Mouse (Mus musculus): ENCODE results near the gene Xdh. TPM values are rescaled to one million over a fixed set of nuclear protein-coding genes. Genes with fewer than 3 reads are reported as not detected.

Gene Xdh
- polyA plus RNA-seq, 1 experiment from 2014 or later, result 0.33 TPM

DNA sequence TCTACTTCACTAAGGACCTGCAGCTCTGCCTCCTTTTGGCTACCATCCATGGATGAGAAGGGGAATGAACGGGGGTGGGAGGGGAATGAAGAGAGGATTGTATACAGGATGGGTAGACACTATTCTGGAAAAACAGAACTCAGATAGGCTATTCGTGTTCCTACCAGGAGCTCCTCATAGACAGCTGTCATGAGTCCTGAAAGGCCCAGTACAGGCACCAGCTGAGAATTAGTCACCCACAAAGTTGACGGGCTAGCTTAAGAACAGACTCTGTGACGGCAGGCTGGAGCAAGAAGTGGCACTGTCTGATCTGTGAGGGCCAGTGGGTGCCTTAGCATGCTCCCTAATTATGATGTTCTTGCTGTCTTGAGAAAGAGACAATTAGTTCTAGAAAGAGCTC, 21.3 kb upstream of the Xdh start:
- Histone ChIP-seq H3K27ac (ENCODE audit: low read depth, low read length) (no peak overlapping the region), H3K4me1 (ENCODE audit: control insufficient read depth, insufficient read depth, low read length) (no peaks in the 10 kb centered on the region), H3K36me3 (ENCODE audit: control insufficient read depth, insufficient read depth, low read length) (no peaks in the 10 kb centered on the region), H3K4me3 (ENCODE audit: low read depth, low read length) (no peak overlapping the region), H3K4me2 (ENCODE audit: low read depth) (no peak overlapping the region), H3K9ac (ENCODE audit: low read length) (no peak overlapping the region), H3K9me3 (ENCODE audit: control insufficient read depth, low read length) (no peaks in the 10 kb centered on the region), H3K27me3 (ENCODE audit: control insufficient read depth, insufficient read depth, low read length) (no peaks in the 10 kb centered on the region)
- ATAC-seq (ENCODE audit: insufficient read depth, low FRiP score, low TSS enrichment) (no peak), DNase-seq (ENCODE audit: low spot score) (no peak)
- 85% methylated on average over 4 of the region's 4 CpGs for WGBS

DNA sequence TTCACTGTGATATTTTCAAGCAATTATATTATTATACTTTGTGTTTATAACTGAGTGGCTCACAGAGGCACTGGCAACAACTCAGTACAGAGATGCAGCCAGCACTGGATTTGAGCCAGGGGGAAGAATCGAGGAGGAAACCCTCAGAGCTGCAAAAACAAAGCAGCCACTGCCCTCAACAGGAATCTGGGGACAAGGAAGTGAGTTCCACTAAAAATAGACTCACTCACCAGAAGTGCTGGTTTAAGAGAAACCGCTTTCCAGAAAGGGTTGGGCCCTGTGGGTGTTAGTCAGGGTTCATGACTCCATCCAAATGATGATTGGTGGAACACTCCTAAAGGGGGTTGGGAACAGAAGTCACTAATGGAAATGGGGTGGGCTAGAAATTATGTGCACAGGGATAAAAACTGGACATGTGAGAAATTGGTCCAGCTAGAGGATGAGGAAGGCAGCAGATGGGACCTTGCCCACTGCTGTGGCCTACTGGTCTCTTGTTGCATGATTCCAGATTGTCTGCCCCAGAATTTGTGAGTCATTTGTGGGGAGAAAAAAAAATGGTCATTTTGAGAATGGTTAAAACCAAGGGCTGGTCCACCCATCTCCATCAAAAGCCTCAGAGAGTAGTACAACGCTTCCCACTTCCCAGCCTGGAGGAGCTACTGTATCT, 20.5 kb upstream of the Xdh start:
- WGBS, result 81% methylated on average over 3 of the region's 3 CpGs
- H3K9me3 ChIP-seq (ENCODE audit: control insufficient read depth, low read length), result no peaks in the 10 kb centered on the region
- H3K4me3 ChIP-seq (ENCODE audit: low read depth, low read length), result no peak overlapping the region
- no peak overlapping the region for H3K9ac ChIP-seq (ENCODE audit: low read length)
- DNase-seq (ENCODE audit: low spot score) (no peak), ATAC-seq (ENCODE audit: insufficient read depth, low FRiP score, low TSS enrichment) (no peak)
- no peaks in the 10 kb centered on the region for H3K4me1 ChIP-seq (ENCODE audit: control insufficient read depth, insufficient read depth, low read length)
- no peaks in the 10 kb centered on the region for H3K36me3 ChIP-seq (ENCODE audit: control insufficient read depth, insufficient read depth, low read length)
- H3K27me3 ChIP-seq (ENCODE audit: control insufficient read depth, insufficient read depth, low read length), result no peaks in the 10 kb centered on the region
- no peak overlapping the region for H3K27ac ChIP-seq (ENCODE audit: low read depth, low read length)
- no peak overlapping the region for H3K4me2 ChIP-seq (ENCODE audit: low read depth)

DNA sequence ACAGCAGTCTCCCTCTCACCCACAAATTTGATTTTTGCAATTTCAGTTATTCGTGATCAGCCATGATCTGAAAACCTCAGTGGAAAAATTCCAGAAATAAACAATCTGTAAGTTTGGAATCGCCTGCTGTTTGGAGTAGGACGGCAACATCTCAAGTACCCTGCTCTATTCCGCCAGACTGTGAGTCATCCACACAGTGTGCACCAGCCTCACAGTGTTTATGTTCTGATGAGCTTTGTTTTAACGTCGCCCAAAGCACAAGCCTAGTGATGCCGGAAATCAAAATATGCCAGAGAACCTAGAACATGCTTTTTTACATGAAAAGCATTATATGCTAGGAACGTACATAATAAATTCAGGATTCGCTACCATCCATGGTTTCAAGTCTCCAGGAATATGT, 14.9 kb upstream of the Xdh start:
- H3K27me3 ChIP-seq (ENCODE audit: control insufficient read depth, insufficient read depth, low read length), result no peaks in the 10 kb centered on the region
- DNase-seq (ENCODE audit: low spot score) (no peak), ATAC-seq (ENCODE audit: insufficient read depth, low FRiP score, low TSS enrichment) (no peak)
- H3K4me3 ChIP-seq (ENCODE audit: low read depth, low read length), result no peak overlapping the region
- H3K27ac ChIP-seq (ENCODE audit: low read depth, low read length), result no peak overlapping the region
- H3K9me3 ChIP-seq (ENCODE audit: control insufficient read depth, low read length), result no peaks in the 10 kb centered on the region
- no peaks in the 10 kb centered on the region for H3K36me3 ChIP-seq (ENCODE audit: control insufficient read depth, insufficient read depth, low read length)
- H3K4me2 ChIP-seq (ENCODE audit: low read depth), result no peak overlapping the region
- WGBS, result 90% methylated on average over 9 of the region's 9 CpGs
- no peak overlapping the region for H3K9ac ChIP-seq (ENCODE audit: low read length)
- no peaks in the 10 kb centered on the region for H3K4me1 ChIP-seq (ENCODE audit: control insufficient read depth, insufficient read depth, low read length)

DNA sequence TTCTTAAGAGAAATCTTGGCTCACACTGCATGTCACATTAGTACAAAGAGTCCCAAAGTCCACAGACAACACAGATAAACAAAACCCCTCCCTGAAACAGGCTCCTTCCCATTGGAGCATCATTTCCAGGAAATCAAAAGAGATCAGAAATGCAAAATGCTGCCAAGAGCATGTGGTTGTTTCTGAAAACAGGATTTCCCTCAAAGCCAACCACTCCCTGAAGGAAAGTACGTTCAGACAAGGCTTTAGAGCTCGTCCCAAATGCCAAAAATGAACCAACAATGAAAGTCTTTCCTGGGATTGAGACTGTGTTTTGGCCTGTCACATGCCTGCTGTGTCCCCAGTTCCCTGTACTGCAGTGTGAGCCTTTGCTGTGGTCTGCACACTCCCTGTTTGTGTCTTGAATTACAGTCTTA, 12.6 kb upstream of the Xdh start:
- 81% methylated on average over 2 of the region's 2 CpGs for WGBS
- no peaks in the 10 kb centered on the region for H3K27me3 ChIP-seq (ENCODE audit: control insufficient read depth, insufficient read depth, low read length)
- no peak for DNase-seq (ENCODE audit: low spot score)
- H3K4me2 ChIP-seq (ENCODE audit: low read depth), result no peak overlapping the region
- no peak overlapping the region for H3K4me3 ChIP-seq (ENCODE audit: low read depth, low read length)
- ATAC-seq (ENCODE audit: insufficient read depth, low FRiP score, low TSS enrichment), result no peak
- no peaks in the 10 kb centered on the region for H3K9me3 ChIP-seq (ENCODE audit: control insufficient read depth, low read length)
- no peak overlapping the region for H3K27ac ChIP-seq (ENCODE audit: low read depth, low read length)
- no peaks in the 10 kb centered on the region for H3K4me1 ChIP-seq (ENCODE audit: control insufficient read depth, insufficient read depth, low read length)
- H3K36me3 ChIP-seq (ENCODE audit: control insufficient read depth, insufficient read depth, low read length), result no peaks in the 10 kb centered on the region
- no peak overlapping the region for H3K9ac ChIP-seq (ENCODE audit: low read length)

DNA sequence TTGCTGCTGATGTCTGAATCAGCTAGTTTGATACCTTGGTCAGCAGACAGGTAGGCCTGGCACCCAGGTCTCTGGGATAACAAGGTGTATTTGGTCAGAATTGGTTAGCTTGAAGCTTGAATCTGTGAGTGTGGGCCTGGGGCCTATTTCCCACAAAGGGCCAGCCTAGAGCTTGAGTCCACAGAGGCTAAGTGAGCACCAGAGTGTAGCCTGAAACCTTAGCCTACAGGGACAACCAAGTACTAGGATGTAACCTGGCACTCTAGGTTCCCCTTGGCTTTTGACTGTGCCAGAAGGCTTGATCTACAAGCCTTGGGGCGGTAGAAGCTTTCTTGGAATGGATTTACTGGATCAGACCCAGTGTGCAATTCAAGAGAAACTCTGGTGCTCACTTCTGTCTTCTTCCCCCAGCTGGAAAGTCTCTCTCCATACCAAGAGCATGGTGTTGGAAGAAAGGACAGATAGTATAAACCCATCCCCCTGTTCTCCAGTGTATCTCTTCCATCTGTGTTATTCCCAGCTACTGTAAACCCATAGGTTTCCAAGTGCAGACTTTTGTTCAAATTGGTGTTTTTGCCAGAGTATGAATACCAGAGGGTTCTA, 11.9 kb upstream of the Xdh start:
- Histone ChIP-seq H3K4me3 (ENCODE audit: low read depth, low read length) (no peak overlapping the region), H3K4me1 (ENCODE audit: control insufficient read depth, insufficient read depth, low read length) (no peaks in the 10 kb centered on the region), H3K36me3 (ENCODE audit: control insufficient read depth, insufficient read depth, low read length) (no peaks in the 10 kb centered on the region), H3K4me2 (ENCODE audit: low read depth) (no peak overlapping the region), H3K27ac (ENCODE audit: low read depth, low read length) (no peak overlapping the region), H3K9ac (ENCODE audit: low read length) (no peak overlapping the region), H3K9me3 (ENCODE audit: control insufficient read depth, low read length) (no peaks in the 10 kb centered on the region), H3K27me3 (ENCODE audit: control insufficient read depth, insufficient read depth, low read length) (no peaks in the 10 kb centered on the region)
- 93% methylated on average over 1 of the region's 1 CpGs for WGBS
- no peak for ATAC-seq (ENCODE audit: insufficient read depth, low FRiP score, low TSS enrichment)
- DNase-seq (ENCODE audit: low spot score), result no peak

DNA sequence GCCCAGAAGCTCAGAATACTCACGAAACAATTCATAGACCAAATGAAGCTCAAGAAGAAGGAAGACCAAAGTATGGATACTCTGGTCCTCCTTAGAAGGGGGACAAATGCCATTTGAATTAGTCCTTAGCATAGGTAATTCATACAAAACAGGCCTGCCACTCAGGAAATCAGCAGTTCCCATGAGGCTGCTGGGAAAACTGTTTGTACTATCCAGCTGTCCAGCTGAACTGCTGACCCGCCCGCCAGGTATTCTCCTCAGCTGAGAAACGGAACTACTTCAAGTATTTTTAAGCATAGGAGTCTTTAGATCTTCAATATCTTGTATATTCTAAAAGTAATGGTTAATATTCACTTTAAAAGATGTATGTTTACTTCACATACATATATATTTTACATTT, 10.7 kb upstream of the Xdh start:
- Histone ChIP-seq H3K9me3 (ENCODE audit: control insufficient read depth, low read length) (no peaks in the 10 kb centered on the region), H3K4me1 (ENCODE audit: control insufficient read depth, insufficient read depth, low read length) (no peaks in the 10 kb centered on the region), H3K9ac (ENCODE audit: low read length) (no peak overlapping the region), H3K27me3 (ENCODE audit: control insufficient read depth, insufficient read depth, low read length) (no peaks in the 10 kb centered on the region), H3K4me3 (ENCODE audit: low read depth, low read length) (no peak overlapping the region), H3K36me3 (ENCODE audit: control insufficient read depth, insufficient read depth, low read length) (no peaks in the 10 kb centered on the region), H3K4me2 (ENCODE audit: low read depth) (no peak overlapping the region), H3K27ac (ENCODE audit: low read depth, low read length) (no peak overlapping the region)
- WGBS, result 80% methylated on average over 4 of the region's 4 CpGs
- ATAC-seq (ENCODE audit: insufficient read depth, low FRiP score, low TSS enrichment) (no peak), DNase-seq (ENCODE audit: low spot score) (no peak)

DNA sequence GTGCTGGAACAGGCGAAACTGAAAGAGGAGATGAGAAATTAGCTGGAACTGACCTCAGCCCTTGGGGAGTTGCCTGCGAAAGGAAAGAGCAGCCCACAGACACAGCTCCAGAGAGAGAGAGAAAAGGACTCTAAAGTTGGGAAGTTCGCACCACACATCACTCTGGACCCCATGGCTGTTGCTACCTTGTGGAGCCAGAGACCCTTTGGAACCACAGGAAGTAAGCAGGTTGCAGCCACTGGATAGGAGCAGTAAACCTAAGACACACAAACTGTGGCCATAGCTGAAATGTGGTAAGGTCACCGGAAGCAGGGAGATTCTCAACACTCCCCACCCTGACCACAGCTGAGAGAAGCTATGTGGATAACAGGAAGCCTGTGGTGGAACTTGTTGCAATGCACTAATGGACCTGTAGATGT, 2.1 kb upstream of the Xdh start:
- Histone ChIP-seq H3K36me3 (ENCODE audit: control insufficient read depth, insufficient read depth, low read length) (no peaks in the 10 kb centered on the region), H3K9me3 (ENCODE audit: control insufficient read depth, low read length) (no peaks in the 10 kb centered on the region), H3K27me3 (ENCODE audit: control insufficient read depth, insufficient read depth, low read length) (no peaks in the 10 kb centered on the region), H3K9ac (ENCODE audit: low read length) (no peak overlapping the region), H3K4me2 (ENCODE audit: low read depth) (no peak overlapping the region), H3K27ac (ENCODE audit: low read depth, low read length) (no peak overlapping the region), H3K4me3 (ENCODE audit: low read depth, low read length) (no peak overlapping the region), H3K4me1 (ENCODE audit: control insufficient read depth, insufficient read depth, low read length) (no peaks in the 10 kb centered on the region)
- 86% methylated on average over 4 of the region's 4 CpGs for WGBS
- DNase-seq (ENCODE audit: low spot score), result no peak
- ATAC-seq (ENCODE audit: insufficient read depth, low FRiP score, low TSS enrichment), result no peak

DNA sequence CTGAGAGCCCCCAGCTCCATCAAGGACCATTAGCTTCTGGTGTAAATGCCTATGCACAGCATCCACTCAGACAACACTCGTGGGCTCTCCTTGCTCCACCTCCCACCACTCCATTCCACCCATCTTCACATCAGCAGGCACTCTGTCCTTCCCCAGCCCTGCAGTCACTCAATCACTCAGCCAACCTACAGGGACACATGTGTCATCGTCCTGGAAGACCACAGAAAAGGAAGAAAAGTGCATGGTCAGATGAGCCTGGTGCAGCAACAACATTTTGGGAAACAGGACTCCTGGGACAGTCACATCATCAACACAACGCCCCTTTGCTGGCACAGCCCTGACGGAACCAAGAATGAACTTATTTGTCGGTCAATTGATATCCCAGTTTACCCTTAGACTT, 974 bp upstream of the Xdh start:
- no peaks in the 10 kb centered on the region for H3K36me3 ChIP-seq (ENCODE audit: control insufficient read depth, insufficient read depth, low read length)

DNA sequence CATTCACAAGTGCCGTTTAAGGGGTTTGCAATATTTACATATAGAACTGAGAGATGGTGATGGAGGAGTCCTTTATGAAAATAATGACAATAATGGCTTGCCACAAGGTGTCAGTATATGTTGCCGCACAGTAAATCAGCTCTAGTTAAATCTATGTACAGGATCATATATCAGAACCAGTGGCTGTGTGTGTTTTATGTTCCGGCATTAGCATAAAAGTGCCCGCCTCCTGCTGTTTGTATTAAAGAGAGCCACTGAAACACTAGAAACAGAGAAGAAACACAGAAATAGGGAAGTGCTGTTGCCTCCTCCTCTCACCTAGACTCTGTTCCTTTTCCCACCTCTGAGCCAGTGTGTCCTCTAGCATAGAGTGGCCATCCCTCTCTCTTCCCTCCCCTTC, 498 bp downstream of the Xdh start:
- Histone ChIP-seq H3K4me3 (ENCODE audit: low read depth, low read length) (no peak overlapping the region), H3K27ac (ENCODE audit: low read depth, low read length) (no peak overlapping the region), H3K36me3 (ENCODE audit: control insufficient read depth, insufficient read depth, low read length) (no peaks in the 10 kb centered on the region), H3K9ac (ENCODE audit: low read length) (no peak overlapping the region), H3K9me3 (ENCODE audit: control insufficient read depth, low read length) (no peaks in the 10 kb centered on the region), H3K27me3 (ENCODE audit: control insufficient read depth, insufficient read depth, low read length) (no peaks in the 10 kb centered on the region), H3K4me2 (ENCODE audit: low read depth) (no peak overlapping the region), H3K4me1 (ENCODE audit: control insufficient read depth, insufficient read depth, low read length) (no peaks in the 10 kb centered on the region)
- WGBS, result 88% methylated on average over 4 of the region's 4 CpGs
- no peak for ATAC-seq (ENCODE audit: insufficient read depth, low FRiP score, low TSS enrichment)
- DNase-seq (ENCODE audit: low spot score), result no peak

More for the DNA sequence above, 974 bp upstream of the Xdh start:
- H3K9ac ChIP-seq (ENCODE audit: low read length), result no peak overlapping the region
- H3K27me3 ChIP-seq (ENCODE audit: control insufficient read depth, insufficient read depth, low read length), result no peaks in the 10 kb centered on the region
- DNase-seq (ENCODE audit: low spot score) (no peak), ATAC-seq (ENCODE audit: insufficient read depth, low FRiP score, low TSS enrichment) (no peak)
- WGBS, result 84% methylated on average over 5 of the region's 5 CpGs
- H3K4me2 ChIP-seq (ENCODE audit: low read depth), result no peak overlapping the region
- no peak overlapping the region for H3K4me3 ChIP-seq (ENCODE audit: low read depth, low read length)
- no peak overlapping the region for H3K27ac ChIP-seq (ENCODE audit: low read depth, low read length)
- H3K9me3 ChIP-seq (ENCODE audit: control insufficient read depth, low read length), result no peaks in the 10 kb centered on the region
- H3K4me1 ChIP-seq (ENCODE audit: control insufficient read depth, insufficient read depth, low read length), result no peaks in the 10 kb centered on the region

All from neural tube, embryonic 11.5 days (tissue).